Mouse (Mus musculus) heart, adult 10 weeks (tissue): ENCODE data around the gene Hdlbp. TPM values are rescaled to one million over a fixed set of nuclear protein-coding genes. Genes with fewer than 3 reads are reported as not detected.

ENCODE experiments used
- polyA plus RNA-seq: library from polyadenylated mRNA; stranded (reverse); fragments of 350-450 nt; fragmentation: Illumina TruSeq; extraction: RNeasy Lipid Tissue Mini Kit (QIAGEN cat#74804); gene quantifications from one replicate; pipeline ENCODE4 v1.2.3, GENCODE M21; 2014; ENCODE audit warnings: low read depth, low replicate concordance

Hdlbp gene
- polyA plus RNA-seq = 267 TPM

DNA sequence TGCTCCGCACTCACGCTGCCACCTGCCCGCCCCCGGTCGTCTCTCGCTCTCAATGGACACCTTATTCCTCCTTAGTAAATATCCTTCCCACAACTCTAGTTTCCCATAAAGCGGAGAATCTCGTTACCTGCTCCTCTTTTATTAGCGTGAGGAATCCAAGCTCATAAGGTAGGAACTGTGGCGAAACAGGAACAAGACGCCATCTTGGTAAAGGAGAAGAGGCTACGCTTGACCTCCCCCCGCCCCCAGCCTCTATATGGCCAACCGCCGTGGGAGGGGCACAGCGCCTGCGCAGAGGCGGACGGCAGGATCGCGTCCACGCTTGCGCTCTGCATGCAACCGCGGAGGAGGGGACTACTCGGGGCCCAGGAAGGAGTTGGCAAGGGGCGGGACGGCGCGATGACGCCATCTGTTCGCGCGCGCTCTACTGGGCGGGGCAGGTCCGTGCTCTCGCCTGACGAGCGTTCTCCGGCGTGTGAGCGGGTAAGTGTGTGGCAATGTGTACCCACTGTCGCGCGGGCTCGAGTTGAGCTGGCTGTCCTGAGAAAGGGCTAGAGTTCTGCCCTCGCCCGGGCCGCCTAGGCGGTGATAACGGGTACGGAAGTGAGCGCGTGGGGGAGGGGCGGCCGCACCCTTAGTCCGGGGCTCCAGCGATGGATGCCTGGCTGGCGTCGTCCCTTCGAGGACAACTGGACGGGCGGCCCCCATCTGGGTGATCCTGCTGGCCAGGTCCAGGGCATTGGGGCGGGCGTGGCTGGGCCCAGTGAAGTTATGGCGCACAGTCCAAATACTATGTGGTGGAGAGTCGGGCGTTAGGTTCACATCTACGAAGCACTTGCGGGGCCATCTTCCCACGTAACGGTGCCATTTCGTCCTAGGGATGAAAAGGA is at the start of gene Hdlbp:
TSS of gene Hdlbp (minus strand) at position 230 of the 890 bp plus-strand sequence.

GRCm38 (mm10) chr1:93511585-93512350 is 33.2 kb upstream of the Hdlbp start, which contains the start of gene Farp2:
TSS of gene Farp2 (plus strand) at chr1:93512079.

GRCm38 (mm10) chr1:93373665-93374064 is 105.0 kb downstream of the Hdlbp start, which contains the start of gene Ano7:
TSS of gene Ano7 (plus strand) at chr1:93373930.

Other genes with a start within 250 kb of the Hdlbp start
- gene Sned1, start 243.0 kb downstream of the Hdlbp start, polyA plus RNA-seq = 19.0 TPM
- 21.4 TPM for gene Mterf4, start 172.9 kb downstream of the Hdlbp start, polyA plus RNA-seq
- gene Ppp1r7, start 136.0 kb downstream of the Hdlbp start, polyA plus RNA-seq = 29.4 TPM
- gene Pask, start 135.3 kb downstream of the Hdlbp start, polyA plus RNA-seq = 0.26 TPM
- not detected for gene Ano7, start 104.9 kb downstream of the Hdlbp start, polyA plus RNA-seq
- 10.2 TPM for gene Farp2, start 33.3 kb upstream of the Hdlbp start, polyA plus RNA-seq
- gene Stk25, start 179.8 kb upstream of the Hdlbp start, polyA plus RNA-seq = 97.2 TPM
- 7.0 TPM for gene Bok, start 206.8 kb upstream of the Hdlbp start, polyA plus RNA-seq